Mouse (Mus musculus) adrenal gland, adult 2 months (tissue): ENCODE results near the gene Mtr. TPM values are rescaled to one million over a fixed set of nuclear protein-coding genes. Genes with fewer than 3 reads are reported as not detected.
A peak's percentile ranks its signal among the peaks of the same experiment; 100 is the strongest.

Source experiments
- DNase-seq: peaks from one replicate; pipeline ENCODE4 v3.0.0; 2021
- polyA plus RNA-seq: library from polyadenylated mRNA; depleted of rRNA; stranded (reverse); fragments of >200 nt; gene quantifications from 2 replicates; pipeline ENCODE4 v1.2.3, GENCODE M21; 2012
- total RNA-seq, 2 experiments: library from RNA; stranded (reverse); gene quantifications; 2 replicates each; pipeline ENCODE4 v1.2.3; 2021

Gene Mtr
- total and polyA plus RNA-seq, 3 experiments: 6.3 to 21.4 (median 16.1) TPM

DNA sequence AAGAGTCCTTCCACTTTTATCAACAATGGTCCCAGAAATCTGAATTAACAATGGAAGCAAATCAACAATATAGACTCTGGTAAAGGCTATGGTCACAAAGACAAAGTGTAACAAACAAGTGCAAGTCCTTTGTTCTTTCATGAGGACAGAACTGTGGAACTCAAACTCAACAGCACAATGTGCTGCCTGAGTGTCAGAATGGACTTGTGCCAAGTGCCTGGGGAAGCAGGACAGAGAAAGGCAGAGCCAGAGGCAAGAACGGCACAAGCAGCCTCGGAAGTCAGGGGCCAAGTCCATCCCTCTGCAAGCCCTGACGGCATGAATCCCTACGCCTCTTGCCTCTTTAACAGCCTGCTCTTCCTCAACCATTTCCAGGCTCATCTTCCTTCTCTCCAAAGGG, 13.9 kb downstream of the Mtr start:
- no peak for DNase-seq

DNA sequence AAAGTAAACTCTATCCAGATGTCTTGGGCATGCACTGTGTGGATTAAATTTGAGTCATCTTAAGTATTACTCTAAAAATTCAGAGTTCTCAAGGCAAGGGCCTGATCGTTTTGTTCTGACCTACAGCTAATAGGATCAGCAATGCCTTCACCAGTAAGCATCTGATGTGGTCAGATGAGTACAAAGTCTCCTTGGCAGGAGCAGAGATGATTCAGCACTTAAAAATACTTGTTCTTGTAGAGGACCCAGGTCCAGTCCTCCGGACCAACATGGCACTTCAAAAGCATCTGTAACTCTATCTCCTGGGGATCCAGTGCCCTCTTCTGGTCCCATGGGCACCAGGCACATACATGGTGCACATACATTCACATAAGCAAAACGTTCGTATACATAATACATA, 25.8 kb downstream of the Mtr start:
- no peak for DNase-seq

DNA sequence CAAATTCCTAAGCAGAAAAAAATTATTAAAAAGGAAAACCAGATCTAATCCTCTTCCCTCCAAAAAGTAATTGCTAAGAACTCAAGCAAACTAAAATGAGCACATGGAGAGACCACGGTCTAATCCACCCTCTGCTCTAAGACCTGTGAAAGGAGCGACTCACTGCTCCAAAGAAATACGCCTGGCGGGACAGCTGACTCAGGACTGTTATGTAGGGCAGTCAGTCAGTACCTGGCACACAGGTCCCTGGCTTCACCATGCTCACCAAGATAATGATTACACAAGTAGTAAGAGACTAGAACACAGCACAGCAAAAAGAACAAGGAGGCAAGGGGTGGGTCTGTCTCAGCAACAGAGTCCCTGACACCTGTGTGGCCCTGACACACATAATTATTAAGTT, 29.7 kb downstream of the Mtr start:
- no peak for DNase-seq

DNA sequence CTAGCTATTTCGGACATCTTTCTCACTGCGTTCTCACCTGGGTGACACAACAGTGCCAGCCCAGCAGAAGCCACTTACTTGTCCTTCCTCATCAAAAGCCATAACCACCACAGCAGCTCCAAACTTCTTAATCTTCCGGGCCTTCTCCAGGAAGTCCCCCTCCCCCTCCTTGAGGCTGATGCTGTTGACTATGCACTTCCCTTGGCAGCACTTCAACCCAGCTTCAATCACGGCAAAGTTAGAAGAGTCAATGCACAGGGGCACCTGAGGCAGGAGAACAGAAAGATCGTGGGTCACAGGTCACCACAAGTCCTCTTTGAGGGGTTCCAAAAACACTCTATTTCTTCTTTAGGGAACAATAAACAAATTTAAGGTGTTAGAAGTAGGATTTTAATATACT, 30.3 kb downstream of the Mtr start:
- no peak for DNase-seq

DNA sequence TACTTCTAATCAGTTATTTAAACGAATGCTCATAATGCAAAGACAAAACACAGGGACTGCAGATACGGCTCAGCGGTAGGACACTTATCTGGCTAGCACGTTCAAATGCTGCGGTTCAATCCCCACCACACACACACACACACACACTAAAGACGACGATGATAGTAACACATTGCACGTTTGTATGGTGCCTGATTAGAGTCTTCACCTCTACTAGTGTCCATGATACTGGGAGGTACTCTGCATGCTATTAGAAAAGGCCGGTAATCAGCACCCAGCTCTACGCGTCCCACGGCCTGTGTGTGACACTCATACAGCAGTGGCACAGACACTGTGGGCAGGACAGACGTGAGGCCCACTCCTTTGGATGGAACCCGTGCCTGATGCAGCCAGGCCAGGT, 39.3 kb downstream of the Mtr start:
- no peak for DNase-seq

DNA sequence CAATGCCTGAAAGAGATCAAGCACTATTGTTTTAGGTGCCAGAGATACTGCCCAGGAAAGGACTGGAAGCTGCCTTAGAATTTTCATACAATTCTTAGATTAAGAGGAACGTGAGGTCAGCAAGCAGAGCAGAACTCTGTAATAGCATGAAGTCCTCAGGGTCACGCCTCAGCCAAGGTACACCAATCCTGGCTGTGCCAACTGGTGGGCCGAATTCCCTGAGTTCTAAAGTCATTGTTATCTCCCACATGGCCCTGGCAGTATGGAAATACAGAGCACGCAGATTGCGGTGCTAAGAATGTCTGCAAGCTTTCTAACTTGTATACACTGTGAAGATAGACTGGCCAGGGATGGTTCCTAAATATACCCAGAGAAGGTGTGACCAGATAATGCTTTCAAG, 43.0 kb downstream of the Mtr start:
- DNase-seq: no peak

DNA sequence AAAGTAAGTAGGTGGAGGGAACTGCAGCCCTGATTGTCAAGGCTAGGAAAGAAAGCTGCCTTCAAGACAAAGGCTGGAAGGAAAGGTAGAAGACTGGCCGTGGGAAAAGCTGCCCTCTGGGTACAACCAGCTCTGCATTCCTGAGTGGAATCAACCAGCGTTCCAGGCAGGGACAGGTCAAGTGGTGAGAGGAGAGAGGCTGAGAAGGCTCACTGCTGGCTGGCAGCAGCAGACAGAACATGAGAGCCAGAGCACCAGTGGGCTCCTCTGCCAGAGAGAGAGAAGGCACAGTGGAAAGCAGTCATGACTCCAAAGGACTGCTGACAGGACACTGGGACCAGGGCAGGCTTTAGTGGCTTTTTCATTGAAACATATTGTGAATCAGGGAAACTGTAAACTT, 46.9 kb downstream of the Mtr start:
- no peak for DNase-seq

DNA sequence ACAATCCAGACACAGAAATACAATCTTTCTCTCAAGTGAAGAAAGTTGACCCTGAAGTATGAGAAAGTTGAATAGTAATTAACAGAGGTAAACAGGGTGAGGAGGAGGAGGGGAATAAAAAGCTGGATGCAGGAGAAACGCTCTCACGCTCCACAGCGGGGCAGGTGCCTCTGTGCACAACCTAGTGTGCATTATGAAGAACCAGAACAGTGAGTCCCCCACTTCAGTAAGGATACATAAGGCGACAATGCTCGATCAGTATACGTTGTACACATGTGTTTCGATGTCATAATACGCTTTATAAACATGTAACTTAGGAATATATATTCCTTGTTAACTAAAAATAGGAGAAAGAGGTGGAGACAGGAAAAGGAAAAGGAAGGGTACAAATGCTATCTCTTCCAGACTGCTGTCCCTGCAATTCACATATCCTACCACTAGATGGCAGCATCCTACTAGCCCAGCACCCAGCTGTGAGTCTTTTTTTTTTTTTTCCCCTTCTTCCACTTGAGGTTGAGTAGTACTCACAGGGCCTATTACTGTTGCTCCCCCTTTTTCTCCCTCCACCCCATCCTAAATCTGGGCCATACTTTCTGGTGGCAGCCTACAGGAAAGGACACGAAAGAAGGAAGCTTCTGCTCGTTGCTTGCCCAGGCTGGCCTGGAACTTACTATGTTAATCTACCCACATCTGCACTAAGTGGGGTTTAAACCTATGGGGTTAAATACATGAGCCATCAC, 47.7 kb downstream of the Mtr start:
- DNase-seq: peak; percentile 37

DNA sequence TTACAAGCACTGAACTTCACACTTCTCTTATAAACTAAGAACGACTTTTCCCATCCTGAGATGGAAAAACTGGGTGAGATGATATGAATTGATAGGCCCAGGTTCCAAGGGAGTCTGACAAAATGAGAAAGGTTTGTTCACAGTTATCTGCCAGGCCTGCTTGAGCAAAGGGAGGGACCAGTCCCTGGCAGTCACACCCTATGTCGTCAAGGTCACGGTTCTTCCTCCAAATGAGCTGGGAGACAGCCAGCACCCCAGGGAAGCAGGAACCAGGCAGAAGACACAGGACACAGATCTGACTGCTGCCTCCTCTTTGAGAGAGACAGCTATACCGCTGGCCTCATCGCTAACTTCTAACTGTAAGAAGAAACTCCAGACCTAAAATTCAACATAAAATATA, 57.5 kb downstream of the Mtr start:
- DNase-seq: peak; percentile 21

DNA sequence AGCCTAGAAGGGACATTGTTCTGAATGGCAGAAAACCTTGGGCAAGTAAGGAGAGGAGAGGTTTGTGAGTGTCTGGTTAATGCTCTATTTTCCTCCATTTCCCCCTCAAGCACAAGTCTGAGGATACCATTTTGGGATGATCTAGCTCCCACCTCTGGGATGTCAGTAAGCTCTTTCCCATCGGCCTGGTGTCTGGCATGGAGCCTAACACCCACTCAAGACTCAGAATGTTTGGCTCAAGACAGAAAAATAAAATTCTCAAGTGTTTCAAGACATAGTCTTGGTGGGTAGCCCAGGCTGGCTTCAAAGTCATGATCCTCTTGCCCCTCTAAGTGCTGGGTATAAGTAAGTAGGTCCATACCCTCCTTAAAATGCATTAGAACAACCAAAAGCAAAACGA, 59.4 kb downstream of the Mtr start:
- no peak for DNase-seq

DNA sequence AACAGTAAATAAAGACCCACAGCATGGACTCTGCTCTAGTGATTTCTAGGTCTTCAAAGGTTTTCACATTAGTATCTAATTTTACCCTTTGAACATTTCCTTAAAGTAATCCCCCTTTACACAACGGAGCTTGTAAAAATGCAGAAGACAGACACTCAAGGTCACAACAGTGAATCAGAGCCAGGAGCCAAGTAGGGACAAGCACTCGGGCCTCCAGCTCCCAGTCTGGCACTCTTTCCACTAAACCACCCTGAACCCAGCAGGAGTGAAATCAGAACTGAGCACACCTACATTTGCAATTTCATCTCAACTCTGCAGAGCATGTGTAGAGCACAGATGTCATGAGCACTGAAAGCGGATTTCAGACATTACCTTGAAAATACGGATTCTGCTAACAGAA, 61.1 kb downstream of the Mtr start:
- DNase-seq: peak; percentile 43

DNA sequence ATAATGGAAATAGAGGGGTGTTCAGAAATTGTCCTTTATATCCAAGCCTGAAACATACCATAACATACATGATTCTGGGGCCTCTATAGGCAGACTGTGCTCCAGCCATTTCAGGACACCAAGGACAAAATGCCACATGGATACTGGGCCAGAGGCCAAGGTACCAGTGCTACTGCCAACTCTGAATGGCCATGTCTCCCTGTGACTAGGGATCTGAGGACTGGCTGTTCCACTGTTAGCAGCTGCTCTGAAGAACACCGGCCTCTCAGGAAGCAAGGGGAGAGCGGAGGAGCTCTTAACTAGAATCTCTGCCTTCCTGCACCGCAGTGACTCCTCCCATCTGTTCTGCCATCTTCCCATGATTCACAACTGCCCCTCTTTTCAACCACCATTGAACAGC, 61.9 kb downstream of the Mtr start:
- peak; percentile 47 for DNase-seq

DNA sequence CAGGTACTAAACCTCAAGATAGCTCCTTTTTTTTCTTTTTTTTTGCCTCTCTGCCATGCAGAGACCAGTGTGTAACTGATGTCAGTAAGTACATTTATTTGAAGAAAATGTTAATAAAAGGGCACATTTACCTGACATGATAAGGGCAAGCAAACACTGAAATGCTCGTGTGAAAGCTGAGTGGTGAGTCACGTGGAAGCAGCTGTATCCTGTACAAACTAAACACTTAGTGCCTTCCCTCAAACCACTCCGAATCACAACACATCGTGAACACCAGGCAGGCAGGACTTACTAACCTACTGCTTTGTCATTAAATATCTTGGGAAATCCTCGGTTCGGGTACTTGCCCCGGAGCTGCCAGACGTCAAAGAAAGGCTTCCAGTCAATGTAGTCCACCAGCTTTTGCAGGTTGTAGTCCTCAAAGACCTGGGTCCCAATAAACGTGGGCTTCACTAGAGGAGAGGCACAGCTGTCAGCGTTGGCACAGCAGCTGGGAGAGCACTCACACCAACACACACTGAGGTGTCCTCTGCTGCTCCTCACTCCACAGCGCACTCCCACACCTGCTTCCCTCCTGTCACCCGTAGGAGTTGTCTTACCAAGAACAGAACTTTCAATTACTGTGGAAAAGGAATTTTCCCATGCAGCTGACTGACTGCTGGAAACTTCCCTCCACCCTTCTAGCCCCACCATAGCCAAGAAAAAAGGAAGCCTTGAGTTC, 62.8 kb downstream of the Mtr start:
- no peak for DNase-seq

DNA sequence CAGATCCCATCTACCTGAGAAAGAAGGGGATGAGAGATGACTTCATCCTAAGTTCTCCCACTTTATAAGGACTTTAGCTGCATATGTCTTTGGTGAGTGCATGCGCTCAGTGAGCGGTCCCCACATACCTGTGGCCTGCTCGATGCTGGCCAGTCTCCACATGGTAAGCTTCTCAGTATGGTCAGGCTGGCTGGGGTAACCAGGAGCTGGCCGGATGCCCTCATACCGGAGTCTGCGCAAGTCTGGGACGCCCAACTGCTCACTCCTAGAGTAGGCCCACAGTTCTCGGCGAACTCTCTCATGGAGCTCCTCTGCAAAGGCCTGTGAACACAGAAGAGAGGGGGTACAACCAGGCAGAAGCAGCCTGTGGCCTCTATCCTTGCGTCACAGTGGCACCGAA, 68.7 kb downstream of the Mtr start:
- DNase-seq: no peak

DNA sequence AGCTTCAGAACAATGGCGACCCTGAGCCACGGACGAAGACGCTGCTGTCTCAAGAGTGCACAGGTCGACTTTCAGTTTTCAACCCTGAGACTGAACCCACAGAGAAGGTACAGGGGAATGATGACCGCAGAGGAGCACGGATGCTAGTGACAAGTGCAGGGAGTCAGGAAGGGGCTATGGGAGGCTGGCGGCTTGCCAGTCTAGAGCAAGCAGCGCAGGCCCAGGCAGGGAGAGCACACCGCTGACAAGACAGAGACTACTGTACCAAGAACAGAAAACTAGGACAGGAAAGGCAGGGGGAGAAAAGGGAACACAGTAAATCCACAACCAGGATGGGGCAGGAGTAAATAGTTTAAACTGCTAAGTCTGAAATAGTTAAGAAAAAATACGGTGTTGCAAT, 69.1 kb downstream of the Mtr start:
- no peak for DNase-seq

DNA sequence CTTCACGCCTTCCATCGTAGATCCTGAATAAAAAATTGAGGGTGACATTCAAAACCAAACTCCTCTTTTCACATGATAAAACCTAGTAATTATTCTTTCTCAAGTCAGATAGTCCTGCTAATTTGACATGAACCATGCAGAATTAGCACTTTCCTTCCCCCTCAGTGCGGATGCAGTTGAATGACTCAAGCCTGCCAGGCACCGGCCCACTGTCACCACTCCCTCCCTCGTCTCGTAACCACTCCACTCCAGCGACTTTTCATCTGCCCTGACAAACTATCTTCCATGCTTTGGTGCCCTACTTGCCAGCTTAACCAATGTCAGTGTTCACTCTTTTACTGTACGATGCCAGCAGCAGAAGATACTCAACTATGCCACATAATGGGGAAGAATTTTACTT, 78.4 kb downstream of the Mtr start:
- DNase-seq: no peak

DNA sequence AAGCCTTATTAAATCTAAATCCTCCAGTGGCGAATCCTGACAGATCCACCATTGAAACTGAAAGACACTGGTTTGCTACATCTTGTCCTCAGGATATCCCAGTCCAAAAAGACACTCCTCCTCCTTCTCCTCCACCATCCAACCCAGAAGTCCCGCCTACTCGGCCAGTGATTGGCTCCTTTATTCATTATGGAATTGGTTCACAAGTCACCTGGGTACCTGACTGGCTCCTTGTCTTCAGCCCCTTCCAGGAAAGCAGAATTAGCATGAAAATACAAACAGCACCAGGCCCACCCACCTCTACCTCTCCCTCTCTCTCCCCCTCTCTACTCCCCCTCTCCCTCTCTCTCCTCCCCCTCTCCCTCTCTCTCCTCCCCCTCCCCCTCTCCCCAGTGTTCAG, 81.2 kb downstream of the Mtr start:
- no peak for DNase-seq

DNA sequence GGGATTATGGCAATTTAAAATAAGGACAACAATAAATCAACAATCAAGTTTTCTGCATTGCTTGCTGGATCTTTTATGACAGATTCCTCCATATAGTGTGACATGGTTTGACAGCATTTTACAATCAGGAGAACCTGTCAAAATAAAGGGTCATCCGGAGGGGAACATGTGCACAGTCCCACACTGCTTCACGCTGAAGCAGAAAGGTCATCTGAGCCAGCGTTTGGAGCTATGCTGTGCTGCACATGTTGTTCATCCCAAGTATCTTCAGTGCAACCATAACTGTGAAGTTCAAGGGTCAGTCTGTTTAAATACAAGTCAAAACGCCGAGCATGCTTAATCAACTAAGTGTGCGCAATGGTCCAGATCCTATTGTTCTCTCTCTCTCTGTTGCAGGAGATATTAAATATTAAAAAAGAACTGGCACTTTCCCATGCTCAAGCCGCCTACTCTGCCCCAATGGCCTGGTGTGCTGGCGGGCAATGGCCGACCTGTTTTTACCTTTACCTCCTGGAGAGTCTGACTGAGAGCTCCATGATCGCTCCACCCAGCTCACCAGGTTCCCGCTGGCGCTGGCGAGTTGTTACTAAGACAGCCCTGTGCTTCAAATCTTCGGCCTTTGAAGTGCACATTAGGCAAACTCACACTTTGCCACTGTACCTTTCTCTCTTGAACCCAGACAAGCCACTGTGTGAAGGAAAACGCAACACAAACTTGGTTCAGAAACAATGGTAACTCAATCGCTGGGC, 81.8 kb downstream of the Mtr start:
- no peak for DNase-seq

DNA sequence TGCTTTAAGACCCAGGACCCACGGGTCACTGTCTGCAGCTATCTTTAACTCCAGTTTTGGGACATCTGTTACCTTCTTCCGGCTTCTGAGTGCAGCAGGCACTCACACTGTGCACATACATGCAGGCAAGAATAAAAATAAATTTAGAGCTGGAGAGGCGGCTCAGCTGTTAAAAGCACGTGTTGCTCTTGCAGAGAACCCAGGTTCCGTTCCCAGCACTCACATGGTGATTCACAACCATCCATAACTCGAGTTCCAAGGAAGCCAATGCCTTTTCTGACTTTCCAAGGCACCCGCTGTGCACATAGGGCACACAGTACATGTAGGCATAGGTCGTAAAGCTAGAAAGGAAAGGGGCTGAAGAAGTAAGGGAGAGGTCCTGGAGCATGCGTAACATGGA, 90.6 kb downstream of the Mtr start:
- DNase-seq: no peak

DNA sequence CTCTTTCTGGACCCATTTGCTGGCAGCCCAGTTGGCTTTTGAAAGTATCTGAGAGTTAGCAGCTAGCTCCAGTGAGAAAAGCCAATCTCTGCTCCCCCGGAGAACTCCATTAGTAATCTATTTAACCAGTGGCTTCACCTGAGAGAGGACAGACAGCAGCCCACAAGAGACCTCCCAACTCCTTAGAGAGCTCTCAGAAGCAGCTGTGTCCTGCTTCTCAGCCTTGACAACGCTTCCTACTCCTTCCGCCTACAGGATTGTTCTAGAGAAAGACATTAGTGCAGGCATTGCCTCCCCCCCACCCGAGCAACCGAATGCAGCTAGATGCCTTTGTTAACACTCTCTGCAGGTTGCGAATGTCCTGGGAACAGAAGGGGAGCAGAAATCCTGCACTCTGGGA, 91.5 kb downstream of the Mtr start:
- no peak for DNase-seq

DNA sequence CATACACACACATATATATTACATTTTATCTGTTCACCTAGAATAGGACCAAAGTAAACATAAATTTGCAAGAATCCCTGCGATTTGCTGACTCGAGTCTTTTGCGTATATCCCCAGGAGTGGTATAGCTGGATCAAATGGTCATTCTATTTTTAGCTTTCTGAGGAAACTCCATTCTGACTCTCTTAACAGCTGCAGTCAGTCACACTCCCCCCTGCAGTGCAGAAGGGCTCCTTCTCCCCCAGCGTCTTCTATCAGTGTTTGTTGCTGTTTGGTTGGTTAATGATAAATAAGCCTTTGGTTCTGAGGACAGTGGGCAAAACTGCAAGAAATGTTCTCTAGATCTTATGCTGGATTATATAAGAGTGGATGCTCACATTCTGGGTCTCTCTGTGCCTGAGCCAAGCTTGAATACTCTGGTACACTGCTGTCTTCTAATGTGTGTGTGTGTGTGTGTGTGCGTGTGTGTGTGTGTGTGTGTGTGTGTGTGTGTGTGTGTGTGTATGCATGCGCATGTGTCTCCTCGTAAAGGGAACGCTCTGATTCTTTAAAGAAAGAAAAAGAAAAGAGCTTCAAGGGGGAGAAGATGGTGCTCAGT, 92.4 kb downstream of the Mtr start:
- DNase-seq: no peak

DNA sequence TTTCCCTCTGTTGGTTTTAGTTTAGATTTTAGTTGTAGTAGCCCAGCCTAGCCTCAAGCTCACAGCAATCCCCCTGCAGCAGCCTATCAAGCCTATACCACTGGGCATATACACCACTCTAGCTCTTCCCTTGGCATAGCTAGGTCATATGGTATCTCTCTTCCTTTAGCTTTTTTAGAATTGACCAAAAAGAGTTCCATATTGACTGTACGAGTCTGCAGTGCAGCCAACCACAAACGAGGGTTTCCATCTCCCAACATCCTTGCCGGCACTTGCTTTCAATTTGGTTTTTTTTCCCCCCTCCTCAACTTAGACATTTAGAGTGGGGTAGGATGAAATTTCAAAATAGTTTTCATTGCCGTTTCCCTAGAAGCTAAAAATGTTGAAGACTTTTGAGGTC, 95.5 kb downstream of the Mtr start:
- no peak for DNase-seq

DNA sequence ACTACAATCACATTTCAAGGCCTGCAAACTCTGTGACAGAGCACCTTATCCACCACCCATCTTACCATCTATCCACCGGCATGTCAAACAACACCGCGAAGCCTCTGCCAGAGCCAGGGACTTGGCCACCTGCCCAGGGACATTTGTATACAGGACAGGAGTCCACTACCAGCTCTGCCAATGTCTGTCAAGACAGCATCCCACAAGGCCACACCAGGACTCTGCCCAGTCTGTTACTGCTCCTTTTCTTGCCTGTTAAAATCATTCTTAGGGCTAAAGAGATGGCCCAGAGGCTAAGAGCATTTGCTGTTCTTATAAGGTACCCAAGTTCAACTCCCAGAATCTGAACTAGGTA, 97.8 kb downstream of the Mtr start:
- peak; percentile 86 for DNase-seq
